Mouse (Mus musculus): ENCODE measurements around the gene Cds2. TPM values are rescaled to one million over a fixed set of nuclear protein-coding genes. Genes with fewer than 3 reads are reported as not detected.
"Not testable (repeated sequence)": the region's sequence is repeated elsewhere in the genome, so short reads cannot be mapped to it uniquely, and the experiment has no call there.

Gene Cds2
- 100 to 1,000 TPM; 192 to 212 TPM for total RNA-seq (2021)
- long read RNA-seq, experiment 1, full-length matches to known transcripts, result 7 of 82 reads
- long read RNA-seq, experiment 1, partial matches to known transcripts, result 62 of 82 reads
- long read RNA-seq, experiment 1, other reads (novel, unspliced or antisense), result 13 of 82 reads
- long read RNA-seq, experiment 2, full-length matches to known transcripts, result 8 of 67 reads
- long read RNA-seq, experiment 2, partial matches to known transcripts, result 45 of 67 reads
- long read RNA-seq, experiment 2, other reads (novel, unspliced or antisense), result 14 of 67 reads

GRCm38 (mm10) chr2:132262879-132263398 lies at the start of gene Cds2:
Gene Cds2, plus strand, starts transcription at chr2:132263148.
- intact Hi-C loops (cut with DNase I), result no loop called here

GRCm38 (mm10) chr2:132221611-132222073 lies 41.3 kb upstream of the Cds2 start:
- intact Hi-C loops (cut with DNase I), result loop anchor here (5.0 kb wide), 1 partner anchor 79 kb away; no protein-coding TSS in a partner anchor
- DNase-seq (ENCODE audit: low spot score in 2 of 2), result peak; percentile 41 to 76

More at GRCm38 (mm10) chr2:132262879-132263398, at the start of gene Cds2:
- DNase-seq (ENCODE audit: low spot score in 2 of 2), result peak; percentile 99

GRCm38 (mm10) chr2:132224359-132224758 lies 38.6 kb upstream of the Cds2 start:
- intact Hi-C loops (cut with DNase I), result loop anchor here (5.0 kb wide), 1 partner anchor 82 kb away; no protein-coding TSS in a partner anchor
- DNase-seq (ENCODE audit: low spot score in 2 of 2), result peak in 1 of 2 experiments; percentile 22

GRCm38 (mm10) chr2:132232413-132232945 lies 30.5 kb upstream of the Cds2 start:
- intact Hi-C loops (cut with DNase I), result no loop called here
- DNase-seq (ENCODE audit: low spot score in 2 of 2), result no peak

GRCm38 (mm10) chr2:132233985-132234765 lies 28.8 kb upstream of the Cds2 start:
- DNase-seq (ENCODE audit: low spot score in 2 of 2), result no peak
- intact Hi-C loops (cut with DNase I), result no loop called here

GRCm38 (mm10) chr2:132235291-132235690 lies 27.7 kb upstream of the Cds2 start:
- DNase-seq (ENCODE audit: low spot score in 2 of 2), result no peak
- intact Hi-C loops (cut with DNase I), result no loop called here

- intact Hi-C loops (cut with DNase I), result no loop called here
- no peak for DNase-seq (ENCODE audit: low spot score in 2 of 2)
These were observed 27.0 kb upstream of the Cds2 start for GRCm38 (mm10) chr2:132235975-132236374.

- DNase-seq (ENCODE audit: low spot score in 2 of 2); intact Hi-C loops (cut with DNase I): not testable (repeated sequence)
These were observed 23.5 kb upstream of the Cds2 start for GRCm38 (mm10) chr2:132239434-132239833.

- intact Hi-C loops (cut with DNase I), result loop anchor here (2.0 to 5.0 kb wide), 3 partner anchors 100 to 413 kb away; no protein-coding TSS in a partner anchor
- peak in 1 of 2 experiments; percentile 81 for DNase-seq (ENCODE audit: low spot score in 2 of 2)
These were observed 22.5 kb upstream of the Cds2 start for GRCm38 (mm10) chr2:132240457-132240856.

- intact Hi-C loops (cut with DNase I), result loop anchor here (5.0 kb wide), 1 partner anchor 416 kb away; no protein-coding TSS in a partner anchor
- no peak for DNase-seq (ENCODE audit: low spot score in 2 of 2)
These were observed 19.6 kb upstream of the Cds2 start for GRCm38 (mm10) chr2:132243370-132243769.

GRCm38 (mm10) chr2:132247539-132248313 lies 15.2 kb upstream of the Cds2 start, which contains the start of gene Tmem230:
Gene Tmem230, minus strand, starts transcription at chr2:132247807.
- peak; percentile 96 for DNase-seq (ENCODE audit: low spot score in 2 of 2)

GRCm38 (mm10) chr2:132251911-132252310 lies 11.0 kb upstream of the Cds2 start:
- intact Hi-C loops (cut with DNase I), result no loop called here
- DNase-seq (ENCODE audit: low spot score in 2 of 2), result no peak

More at GRCm38 (mm10) chr2:132247539-132248313, 15.2 kb upstream of the Cds2 start, which contains the start of gene Tmem230:
- intact Hi-C loops (cut with DNase I), result no loop called here

- intact Hi-C loops (cut with DNase I), result no loop called here
- DNase-seq (ENCODE audit: low spot score in 2 of 2), result peak; percentile 96 to 97
These were observed 10.1 kb upstream of the Cds2 start, which contains the start of gene Pcna for GRCm38 (mm10) chr2:132252542-132253528. Gene Pcna, minus strand, starts transcription at chr2:132253314.

GRCm38 (mm10) chr2:132253603-132254002 lies 9.3 kb upstream of the Cds2 start:
- DNase-seq (ENCODE audit: low spot score in 2 of 2), result no peak
- intact Hi-C loops (cut with DNase I), result no loop called here

- DNase-seq (ENCODE audit: low spot score in 2 of 2), result no peak
- intact Hi-C loops (cut with DNase I), result no loop called here
These were observed 5.4 kb upstream of the Cds2 start for GRCm38 (mm10) chr2:132257350-132258068.

GRCm38 (mm10) chr2:132260601-132261000 lies 2.3 kb upstream of the Cds2 start:
- DNase-seq (ENCODE audit: low spot score in 2 of 2), result no peak
- intact Hi-C loops (cut with DNase I), result no loop called here

- DNase-seq (ENCODE audit: low spot score in 2 of 2), result no peak
- intact Hi-C loops (cut with DNase I), result no loop called here
These were observed 773 bp upstream of the Cds2 start for GRCm38 (mm10) chr2:132262175-132262574.

Data from left cerebral cortex, postnatal 14 days (tissue).